Mouse (Mus musculus) T-cell, adult 66 days (primary cell): ENCODE data around the gene Ldb2. TPM values are rescaled to one million over a fixed set of nuclear protein-coding genes. Genes with fewer than 3 reads are reported as not detected.

Experiments
- total RNA-seq, 2 experiments: library from RNA; stranded (reverse); gene quantifications; 3 replicates in 1 of 2; 4 replicates in 1 of 2; pipeline ENCODE4 v1.2.4; 2023

The Ldb2 gene
- total RNA-seq = not detected

DNA sequence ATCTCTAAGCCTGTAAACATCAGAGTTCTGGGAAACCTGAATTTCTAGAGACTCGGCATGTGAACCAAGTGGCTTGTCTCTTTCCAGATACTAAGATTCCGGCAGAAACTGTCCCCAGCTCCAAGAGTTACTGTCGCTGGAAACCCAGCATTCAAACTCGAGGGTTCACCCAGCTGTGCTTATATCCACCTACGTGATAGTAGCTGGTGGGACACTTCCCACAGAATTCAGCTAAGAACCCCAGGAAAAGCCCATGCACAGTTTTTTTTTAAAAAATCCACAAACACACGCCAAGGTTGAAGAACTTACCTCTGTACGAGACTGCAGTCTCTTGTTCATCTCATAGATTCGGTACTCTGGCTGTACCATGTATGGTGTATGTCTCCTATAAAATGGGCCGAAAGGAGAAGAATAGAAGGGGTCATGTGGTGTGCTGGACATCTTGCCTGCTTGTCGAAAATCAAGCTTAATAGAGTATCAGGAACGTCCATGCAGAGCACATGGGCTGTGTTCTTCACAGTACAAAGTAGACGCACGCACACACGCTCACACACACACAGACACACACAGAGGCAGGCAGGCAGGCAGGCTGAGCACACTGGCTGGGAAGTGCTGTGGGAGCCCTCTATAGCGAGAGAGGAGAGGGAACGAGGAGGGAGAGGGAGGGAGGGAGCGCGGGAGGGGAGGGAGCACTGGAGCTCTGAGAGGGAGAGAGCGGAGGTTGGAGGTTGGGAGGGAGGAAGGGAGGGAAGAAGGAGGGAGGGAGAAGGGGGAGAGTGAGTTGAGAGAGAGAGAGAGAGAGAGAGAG is at the start of gene Ldb2:
Gene Ldb2 (minus strand): TSS at position 628 of the 808 bp plus-strand sequence.

